Mouse (Mus musculus) thymus, postnatal 36 days (tissue): Measurements from ENCODE around the gene Eci3.
"Not testable (repeated sequence)": the region's sequence is repeated elsewhere in the genome, so short reads cannot be mapped to it uniquely, and the experiment has no call there.

Source experiments
- DNase-seq, 2 experiments: peaks; one replicate each; pipeline ENCODE4 v3.0.0; 2022; ENCODE audit warnings: mixed read lengths in 2 of 2

Gene Eci3

DNA sequence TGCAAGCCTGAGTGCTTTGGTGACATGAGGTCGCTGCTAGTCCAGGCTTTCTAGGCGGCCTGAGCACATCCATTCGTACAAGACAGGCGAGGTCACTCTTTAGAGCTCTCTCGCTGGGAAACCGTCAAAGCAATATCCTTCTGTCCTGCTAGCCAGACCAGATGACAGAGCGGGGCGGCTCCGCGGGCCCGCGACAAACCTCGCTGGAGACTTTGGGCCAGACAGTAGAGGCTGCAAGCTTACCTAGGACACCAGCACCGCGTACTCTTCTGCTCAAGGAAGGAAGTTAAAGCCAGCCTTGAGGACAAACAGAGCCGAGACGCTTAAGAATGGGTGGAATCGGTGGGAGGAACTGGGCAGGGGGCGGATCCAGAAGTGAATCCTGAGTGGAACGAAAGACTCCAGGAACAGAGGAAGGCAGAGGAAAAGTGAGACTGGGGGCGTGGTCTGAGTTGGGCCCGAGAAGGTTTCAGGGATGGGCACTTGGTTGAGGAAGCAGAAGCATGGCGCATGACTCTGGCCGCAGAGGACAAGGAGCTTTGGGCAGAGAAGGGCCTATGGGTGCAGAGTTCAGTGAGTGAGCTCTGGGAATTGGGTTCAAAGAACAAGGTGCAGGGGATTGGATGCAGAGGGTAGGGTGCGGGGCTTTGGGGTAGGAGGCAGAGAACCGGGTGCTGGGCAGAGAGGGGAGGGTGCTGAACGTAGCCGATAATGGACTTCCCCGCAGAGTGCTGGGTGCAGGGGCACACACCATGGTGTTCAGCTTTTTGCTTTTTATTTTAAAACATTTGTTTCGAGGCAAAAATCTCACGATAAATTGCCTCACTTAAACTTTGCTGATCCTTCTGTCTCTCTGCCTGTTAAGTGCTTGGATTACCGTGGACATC lies at the start of gene Eci3:
TSS of gene Eci3 (minus strand) at position 300 of the 887 bp plus-strand sequence.
- DNase-seq: peak in 1 of 2 experiments; percentile 16

DNA sequence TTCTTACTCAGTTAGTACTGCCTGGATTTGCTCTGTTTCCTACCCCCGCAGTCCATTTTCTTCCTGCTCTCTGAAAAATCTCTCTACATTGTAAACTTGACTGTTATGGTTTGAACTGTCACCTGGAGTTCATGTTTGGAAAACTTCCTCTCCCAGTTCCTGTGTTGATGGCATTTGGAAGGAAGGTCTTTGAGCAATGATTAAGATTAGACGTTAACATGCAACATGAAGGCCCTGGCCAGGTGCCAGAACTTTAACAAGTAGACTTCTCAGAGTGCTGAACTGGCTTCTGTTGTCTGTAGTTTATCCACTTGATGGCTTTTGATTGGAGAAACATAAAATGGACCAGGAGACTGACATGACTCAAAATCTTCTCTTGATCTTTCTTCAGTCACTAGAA lies 32.3 kb upstream of the Eci3 start:
- DNase-seq: no peak

DNA sequence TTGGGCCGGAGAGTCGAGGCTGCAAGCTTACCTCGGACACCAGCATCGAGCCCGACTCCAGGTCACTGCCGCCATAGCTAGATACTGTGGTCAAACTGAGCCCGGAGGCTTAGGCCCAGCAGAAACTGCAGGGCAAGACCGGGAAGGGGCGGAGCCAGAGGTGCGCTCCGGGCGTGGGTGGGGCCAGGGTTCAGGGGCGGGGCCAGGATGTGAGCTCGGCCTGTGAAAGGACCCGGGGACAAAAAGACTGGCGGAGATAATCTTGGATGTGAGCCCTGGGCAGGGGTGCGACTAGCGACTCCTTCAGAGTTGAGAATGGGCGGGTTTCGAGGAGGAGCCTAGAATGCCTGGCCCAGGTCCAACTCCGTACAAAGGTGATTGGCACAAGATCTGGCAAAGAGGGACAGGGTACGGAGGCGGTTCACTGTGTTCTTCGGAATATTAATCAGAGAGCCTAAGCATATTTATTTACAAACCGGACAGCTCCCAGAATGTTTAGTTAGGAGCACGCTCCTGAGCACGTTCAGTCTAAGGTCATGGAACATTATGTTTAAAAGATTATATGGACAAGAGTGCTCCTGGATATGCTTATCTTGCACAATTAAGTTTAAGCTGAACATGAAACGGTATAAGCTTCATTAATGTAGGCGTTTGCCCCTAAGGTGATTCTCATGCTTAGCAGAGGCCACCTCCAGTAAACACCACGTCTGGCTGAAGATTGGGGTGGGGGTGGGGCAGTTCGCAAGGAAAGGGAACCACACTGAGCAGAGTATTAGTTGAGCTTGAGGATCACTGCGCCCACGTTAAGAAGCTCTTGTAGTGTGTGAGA lies 30.6 kb upstream of the Eci3 start:
- peak; percentile 94 to 97 for DNase-seq

DNA sequence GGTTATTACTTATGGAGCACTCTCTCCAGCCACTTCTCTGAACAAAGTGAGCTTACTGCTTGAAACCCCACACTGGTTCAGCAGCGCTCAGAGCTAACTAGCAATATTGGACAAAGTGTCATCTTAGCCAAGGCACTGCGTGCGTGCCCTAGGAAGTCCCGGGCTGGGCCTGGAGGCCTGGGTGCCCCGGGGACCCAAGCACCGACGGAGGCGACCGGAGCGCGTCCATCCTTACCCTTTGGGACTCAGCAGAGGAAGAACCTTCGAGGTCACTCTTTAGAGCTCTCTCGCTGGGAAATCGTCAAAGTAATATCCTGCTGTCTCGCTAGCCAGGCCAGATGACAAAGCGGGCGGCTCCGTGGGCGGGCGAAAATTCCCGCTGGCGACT lies 30.0 kb upstream of the Eci3 start:
- no peak for DNase-seq

DNA sequence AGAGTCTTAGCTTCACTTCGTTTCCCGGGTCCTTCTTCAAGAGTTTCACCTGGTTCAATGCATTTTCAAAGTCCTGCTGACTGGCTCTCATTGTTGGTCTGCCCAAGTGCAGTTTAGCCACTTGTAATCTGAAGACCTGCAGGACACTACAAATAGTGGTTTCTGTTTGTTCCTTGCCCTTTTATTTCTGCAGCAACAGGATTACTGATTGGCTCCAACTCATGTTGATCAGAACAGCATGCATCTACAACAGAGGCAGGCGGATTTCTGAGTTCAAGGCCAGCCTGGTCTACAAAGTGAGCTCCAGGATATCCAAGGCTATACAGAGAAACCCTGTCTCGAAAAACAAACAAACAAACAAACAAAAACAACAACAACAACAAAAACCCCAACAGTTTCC lies 29.5 kb upstream of the Eci3 start:
- no peak for DNase-seq

DNA sequence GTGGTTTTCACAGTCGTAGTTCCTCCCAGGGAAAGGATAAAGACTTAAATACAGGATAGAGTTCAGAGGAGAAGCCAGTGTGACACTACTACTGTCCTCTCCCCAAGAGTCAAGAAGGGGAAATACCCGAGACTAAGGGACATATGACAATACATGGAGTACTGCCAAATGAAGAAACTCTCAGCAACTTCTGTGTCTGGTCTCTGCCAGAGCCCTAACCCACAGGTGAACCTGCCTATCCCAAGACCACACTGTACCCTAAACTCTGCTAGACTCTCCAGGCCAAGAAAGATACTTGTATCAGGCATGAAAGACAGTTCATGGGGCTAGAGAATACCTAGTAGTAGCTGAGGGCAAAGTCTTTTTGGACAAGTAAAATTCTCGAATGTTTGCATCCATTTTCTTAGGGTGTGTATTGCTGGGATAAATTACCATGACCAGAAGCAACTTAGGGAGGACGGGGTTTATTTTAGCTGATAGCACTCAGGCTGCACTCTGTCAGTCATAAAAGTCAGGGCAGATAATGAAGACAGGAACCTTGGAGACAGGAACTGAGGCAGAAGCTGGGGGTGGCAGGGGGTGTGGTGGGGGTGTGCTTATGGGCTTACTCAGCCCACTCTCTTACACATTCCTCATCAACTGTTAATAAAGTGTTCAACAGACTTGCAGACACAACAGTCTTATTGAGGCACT lies 28.1 kb upstream of the Eci3 start:
- DNase-seq: no peak

DNA sequence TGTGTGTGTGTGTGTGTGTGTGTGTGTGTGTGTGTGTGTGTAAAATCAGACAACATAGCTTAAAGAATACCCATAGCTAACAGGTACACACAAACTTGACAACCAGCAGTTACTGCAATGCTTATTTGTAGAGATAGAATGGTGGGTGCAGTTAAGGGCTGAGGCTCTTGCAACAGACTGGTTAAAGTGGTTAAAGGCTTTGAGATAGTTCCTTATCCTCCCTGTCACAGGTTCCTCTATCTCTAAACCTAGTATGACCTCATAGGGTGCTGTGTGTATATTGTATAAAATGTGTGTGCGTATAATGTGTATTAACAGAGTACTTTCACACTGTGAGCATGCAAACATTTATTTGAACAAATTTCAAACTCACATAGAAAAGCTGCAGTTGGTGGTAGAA lies 19.9 kb upstream of the Eci3 start:
- not testable (repeated sequence) for DNase-seq

DNA sequence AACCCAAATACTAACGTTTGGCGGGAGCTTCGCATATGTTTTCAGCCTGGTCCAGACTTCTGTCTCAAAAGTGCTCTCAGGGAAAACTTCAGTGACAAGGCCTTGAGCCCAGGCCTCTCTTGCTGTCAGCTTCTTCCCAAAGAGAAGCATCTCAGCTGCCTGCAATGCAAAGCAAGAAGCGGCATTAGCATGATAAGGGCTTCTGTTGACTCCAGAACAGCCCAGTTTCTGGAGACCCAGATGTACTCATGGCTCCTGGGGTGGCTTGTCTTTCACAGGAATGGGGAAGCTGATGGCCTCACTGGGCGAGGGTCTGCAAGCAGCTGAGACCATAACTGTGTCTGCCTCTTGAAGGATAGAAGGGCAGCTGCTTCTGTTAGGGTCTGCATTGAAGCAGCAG lies 15.0 kb upstream of the Eci3 start:
- not testable (repeated sequence) for DNase-seq

DNA sequence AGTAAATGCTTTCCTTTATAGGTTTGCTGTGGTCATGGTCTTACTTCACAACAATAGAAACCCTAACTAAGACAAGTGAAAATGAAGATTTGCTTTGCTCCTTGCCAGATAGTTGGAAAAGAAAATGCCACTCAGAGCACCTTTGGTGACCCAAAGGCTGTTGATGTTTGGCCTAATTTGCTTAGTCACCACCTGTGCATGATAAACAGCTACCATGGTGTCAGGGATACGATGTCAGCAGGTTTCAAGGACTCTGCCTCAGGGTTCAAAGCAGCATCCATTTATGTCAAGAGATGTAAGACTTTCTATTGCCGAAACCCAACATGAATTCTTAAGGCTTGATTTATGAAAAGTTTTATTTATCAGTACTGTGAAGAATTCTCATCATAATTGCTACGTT lies 13.8 kb upstream of the Eci3 start:
- DNase-seq: no peak

DNA sequence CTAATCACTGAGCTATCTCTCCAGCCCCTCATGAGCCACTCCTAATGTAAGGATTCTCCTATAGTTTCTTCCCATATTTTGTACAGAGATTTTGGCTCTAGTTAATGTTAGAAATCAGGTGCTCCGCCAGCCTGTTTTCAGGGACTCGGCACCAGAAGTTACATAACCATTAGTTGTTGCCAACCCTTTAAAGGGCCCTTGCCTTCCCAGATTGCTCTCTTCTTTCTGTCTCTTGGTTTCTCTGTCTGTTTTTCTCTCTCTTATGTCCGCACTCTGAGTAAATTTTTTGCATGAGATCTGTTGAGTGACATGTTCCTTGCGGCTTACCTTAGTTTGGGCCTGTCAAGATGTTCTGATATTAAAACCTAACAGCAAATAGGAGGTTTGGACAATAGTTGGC lies 12.5 kb upstream of the Eci3 start:
- no peak for DNase-seq

DNA sequence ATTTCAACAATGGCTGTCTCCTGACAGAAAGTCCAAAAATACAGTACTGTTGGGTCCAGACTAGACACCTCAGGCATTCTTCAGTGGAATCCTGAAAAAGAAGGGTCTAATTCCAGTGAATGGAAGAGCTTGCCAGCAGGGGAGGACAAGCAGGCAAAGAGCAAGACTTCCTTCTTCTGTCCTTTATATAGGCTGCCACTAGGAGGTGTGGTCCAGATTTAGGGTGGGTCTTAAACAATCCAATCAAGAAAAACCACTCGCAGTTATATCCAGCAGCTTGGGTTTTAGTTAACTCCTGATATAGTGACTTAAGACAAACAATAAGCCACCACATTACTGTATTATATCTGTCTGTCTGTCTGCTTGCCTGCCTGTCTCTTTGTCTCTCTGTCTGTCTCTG lies 10.2 kb upstream of the Eci3 start:
- no peak for DNase-seq

DNA sequence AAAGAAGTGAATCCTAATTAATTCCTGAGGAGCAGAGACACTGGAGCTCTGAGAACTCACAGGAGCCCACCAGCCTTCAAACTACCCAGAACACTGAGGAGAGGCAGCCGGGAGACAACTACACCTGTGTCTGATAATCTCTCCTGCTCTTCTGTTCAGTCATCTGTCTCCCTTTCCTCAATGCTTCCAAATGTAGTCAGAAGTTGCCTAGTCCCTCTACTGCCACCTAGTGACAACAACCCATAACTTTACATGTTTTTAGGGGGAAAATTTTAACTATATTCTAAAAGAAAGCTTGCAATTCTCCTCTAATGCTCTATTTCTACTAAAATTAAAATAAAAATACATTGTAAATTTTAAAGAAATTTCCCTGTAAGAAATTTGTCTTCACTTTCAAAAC lies 9.5 kb upstream of the Eci3 start:
- DNase-seq: no peak

DNA sequence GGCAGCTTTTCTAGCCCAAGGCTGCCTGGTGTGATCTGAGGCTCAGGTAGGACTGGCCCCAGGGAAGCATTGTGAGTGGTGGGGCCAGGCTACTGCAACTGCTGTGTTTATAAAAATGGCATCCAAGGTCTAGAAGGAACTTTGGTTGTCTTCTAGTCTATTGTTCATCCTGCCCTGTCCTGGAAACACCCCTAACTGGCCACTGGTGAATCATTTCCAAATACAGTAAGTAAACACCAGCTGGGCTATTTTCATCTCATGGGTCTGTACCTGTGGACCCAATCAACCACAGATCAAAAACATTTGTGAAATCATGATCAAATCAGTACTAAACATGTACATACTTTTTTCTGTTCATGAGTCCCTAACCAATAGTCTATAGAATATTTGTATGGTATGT lies 8.8 kb upstream of the Eci3 start:
- not testable (repeated sequence) for DNase-seq

DNA sequence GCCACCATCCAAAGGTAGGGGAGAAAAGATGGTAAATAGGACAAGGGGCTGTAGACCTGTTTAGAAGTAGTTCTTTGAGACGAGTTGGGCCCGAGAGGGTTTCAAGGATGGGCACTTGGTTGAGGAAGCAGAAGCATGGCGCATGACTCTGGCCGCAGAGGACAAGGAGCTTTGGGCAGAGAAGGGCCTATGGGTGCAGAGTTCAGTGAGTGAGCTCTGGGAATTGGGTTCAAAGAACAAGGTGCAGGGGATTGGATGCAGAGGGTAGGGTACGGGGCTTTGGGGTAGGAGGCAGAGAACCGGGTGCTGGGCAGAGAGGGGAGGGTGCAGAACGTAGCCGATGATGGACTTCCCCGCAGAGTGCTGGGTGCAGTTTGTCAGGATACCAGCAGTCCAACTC lies 2.0 kb upstream of the Eci3 start:
- not testable (repeated sequence) for DNase-seq

DNA sequence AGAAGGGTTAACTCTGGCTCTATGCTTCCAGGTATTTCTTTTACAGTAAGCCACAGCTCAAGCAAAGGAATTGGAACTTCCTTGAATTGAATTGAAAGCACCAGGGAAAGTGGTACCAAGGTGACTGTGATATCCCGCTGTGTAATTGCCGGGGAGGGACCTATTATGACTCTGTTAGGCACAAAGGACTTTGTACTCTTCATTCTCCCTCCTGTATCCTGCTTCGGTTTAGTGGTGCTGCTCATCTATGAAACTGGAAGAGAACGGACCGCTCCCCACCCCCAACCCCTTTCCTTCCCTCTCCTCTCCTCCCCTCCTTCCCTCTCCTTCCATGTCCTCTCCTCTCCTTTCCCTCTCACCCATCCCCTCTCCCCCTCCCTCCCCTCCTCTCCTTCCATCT lies 1.3 kb upstream of the Eci3 start:
- DNase-seq: no peak

DNA sequence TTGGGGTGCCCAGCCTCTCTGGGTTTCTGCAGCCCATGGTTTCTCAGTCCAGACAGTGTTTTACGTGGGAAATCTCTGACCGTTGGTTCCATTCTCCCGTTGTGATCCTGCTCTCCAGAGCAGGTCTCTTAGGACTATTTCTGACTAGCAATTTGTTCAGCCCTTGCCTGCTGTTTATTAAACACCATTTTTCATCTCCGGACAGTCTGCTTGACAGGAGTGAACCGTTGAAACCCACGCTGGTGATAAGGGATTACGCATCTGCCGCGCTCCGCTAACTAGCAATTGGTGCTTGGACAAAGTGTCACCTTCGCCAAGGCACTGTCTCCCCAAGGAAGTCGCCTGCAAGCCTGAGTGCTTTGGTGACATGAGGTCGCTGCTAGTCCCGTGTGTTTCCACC lies 809 bp upstream of the Eci3 start:
- no peak for DNase-seq

DNA sequence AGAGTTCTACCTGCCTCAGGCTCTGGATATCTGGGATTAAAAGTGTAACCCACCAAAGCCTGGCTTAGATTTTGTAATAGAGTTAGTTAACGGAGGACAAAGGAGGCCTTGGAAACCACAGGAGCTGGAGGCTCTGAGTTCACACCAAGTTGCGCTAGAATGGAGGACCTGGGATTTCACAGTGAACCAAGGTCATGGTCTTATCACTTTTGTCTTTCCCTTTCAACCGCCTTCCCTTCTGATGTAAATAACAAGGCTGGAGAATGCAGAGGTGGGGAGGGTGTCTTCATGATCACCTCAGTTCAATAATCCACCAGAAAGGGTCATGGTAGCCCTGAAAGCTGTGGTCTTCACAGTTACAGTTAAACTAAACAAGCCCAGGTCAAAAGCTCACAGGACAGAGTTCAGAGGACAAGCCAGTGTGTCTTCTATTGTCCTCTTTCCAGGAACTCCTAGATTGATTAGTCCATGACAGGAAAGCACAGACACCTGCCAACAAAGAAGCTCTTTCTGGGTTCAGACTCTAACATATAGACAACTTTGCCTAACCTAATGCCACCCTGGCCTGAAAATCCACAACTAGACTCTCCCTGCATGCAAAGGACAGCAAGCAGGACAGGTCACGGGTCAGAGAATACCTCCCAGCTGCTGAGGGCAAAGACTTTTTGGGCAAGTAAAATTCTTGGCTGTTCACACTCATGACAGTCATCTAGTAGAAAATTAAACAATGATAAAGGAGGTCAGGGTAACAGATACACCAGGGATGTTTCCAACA lies 2.4 kb downstream of the Eci3 start:
- DNase-seq: no peak

DNA sequence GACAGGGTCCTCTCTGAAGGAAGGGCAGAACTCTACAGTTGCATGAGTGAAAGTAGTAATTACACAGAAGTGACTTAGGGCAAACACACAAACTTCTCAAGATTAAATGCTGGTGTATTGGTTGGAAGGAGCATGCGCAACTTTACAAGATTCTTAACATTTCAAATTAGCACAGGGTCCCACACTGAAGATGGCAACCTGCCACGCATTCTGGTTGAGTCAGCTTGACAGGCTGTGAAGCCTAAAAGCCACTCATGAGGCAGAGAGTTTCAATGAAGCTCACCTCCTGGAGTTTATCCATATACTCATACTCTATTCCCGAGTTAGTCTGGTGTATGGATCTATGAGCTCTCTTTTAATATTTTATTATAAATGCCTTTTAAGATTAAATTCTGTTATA lies 5.5 kb downstream of the Eci3 start:
- DNase-seq: not testable (repeated sequence)

DNA sequence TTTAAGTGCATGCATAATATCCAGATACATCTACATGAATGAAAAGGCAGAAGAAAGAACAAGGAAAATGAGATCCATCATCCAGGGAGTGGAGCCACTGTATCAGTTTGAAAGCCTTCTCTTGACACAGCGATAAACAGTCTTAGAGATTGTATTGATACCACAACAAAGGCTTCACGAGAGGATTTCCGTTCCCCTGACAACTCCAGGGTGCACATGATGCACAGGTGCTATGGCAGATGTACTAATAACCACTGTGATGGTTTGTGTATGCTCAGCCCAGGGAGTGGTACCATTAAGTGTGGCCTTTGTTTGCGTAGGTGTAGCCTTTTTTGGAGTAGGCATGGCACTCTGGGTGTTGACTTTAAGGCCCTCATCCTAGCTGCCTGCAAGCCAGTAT lies 6.7 kb downstream of the Eci3 start:
- DNase-seq: peak; percentile 40 to 59

DNA sequence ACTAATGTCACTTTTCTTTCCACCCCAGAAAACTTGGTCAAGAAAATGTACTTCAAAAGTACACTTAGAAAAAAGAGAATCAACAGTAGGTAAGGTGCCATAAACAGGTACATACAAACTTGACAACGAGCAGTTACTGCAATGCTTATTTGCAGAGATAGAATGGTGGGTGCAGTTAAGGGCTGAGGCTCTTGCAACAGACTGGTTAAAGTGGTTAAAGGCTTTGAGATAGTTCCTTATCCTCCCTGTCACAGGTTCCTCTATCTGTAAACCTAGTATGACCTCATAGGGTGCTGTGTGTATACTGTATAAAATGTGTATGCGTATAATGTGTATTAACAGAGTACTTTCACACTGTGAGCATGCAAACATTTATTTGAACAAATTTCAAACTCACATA lies 12.2 kb downstream of the Eci3 start:
- DNase-seq: not testable (repeated sequence)

DNA sequence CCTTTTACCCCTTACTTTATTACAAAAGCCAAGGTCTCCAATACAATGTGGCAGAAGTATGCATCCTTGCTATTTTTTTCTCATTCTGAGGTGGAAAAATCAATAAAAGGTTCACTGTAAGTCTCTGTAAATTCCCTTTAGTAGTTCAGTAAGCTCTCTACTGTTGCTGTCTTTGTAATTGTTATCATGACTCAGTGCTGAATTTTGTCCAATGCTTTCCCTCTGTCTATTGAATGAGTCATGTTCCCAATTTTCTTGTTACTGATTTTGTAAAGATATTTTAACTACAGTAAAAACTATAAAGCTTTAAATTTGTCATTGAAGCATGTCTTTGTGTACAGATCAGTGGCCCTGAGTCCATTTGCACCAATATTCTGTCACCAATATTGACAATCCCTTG lies 21.2 kb downstream of the Eci3 start:
- DNase-seq: no peak

DNA sequence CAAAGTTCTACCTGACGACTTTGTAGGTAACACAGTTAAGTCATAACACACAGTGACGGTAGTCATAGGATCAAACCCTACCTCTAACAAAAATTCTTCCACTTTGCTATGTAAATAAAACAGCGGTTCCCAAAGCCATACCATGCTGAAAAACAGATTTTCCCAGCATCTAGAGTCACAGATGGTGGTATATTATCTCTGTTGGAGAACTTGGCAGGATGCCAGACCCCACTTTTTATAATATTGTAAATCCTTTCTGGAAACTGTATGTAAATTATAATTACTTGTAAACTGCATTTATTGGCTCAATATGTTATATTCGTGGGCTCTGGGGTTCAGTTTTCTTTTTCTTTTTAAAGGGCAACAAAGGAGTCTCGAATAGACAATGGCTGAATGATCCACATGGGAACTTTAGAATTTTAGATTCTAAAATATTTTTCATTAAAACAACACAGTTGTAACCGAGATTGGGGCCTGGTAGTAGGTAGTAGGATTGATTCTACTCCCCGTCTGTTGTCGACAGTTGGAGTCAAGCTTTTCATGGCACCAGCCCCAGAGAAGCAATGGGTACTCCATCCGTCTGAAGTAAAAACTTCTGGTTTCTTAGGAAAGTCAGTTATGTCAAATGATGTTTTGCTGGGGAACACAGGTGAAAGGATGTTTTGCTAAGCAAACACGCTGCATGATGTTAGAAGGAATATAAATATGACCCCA lies 28.5 kb downstream of the Eci3 start:
- DNase-seq: no peak
